Mouse (Mus musculus) heart, adult 2 months (tissue): ENCODE data around the gene Eps15l1.
A peak's percentile ranks its signal among the peaks of the same experiment; 100 is the strongest.

Experiments used
- CTCF ChIP-seq: fragments of 200-600 bp; IDR thresholded peaks from 2 replicates; pipeline ENCODE4 v1.8.1; 2022; ENCODE audit warnings: antibody characterized with exemption, mild to moderate bottlenecking, moderate library complexity
- POLR2A ChIP-seq: fragments of 200-500 bp; IDR thresholded peaks from 2 replicates; pipeline ENCODE4 v1.6.1; 2011; ENCODE audit warnings: mild to moderate bottlenecking, low read depth, low read length, control low read depth; ENCODE audit not compliant: insufficient read depth

DNA sequence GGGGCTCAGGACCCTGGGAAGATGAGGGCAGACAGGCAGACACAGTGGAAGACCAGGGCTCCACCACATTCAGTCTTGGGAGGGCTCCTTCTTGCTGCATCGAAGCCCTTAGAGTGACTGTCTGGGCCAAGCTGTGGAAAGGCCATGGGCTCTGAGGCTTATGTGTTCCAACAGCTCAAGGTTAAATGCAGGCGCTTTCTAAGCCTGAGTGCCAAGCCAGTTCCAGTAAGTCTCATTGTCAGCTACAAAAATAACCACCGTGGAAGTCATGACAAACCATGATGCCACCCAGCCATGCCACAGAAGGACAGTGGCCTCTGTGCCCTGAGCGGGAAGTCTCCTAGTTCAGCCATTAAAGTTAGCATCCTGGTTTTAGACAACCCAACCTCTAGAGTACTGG is 89.6 kb downstream of the Eps15l1 start:
- TF ChIP-seq CTCF: no peak
- TF ChIP-seq POLR2A: peak; percentile 24; the same call in 1 of the 2 replicates
